Mouse (Mus musculus): Measurements from ENCODE around the gene Myh7b.

DNA sequence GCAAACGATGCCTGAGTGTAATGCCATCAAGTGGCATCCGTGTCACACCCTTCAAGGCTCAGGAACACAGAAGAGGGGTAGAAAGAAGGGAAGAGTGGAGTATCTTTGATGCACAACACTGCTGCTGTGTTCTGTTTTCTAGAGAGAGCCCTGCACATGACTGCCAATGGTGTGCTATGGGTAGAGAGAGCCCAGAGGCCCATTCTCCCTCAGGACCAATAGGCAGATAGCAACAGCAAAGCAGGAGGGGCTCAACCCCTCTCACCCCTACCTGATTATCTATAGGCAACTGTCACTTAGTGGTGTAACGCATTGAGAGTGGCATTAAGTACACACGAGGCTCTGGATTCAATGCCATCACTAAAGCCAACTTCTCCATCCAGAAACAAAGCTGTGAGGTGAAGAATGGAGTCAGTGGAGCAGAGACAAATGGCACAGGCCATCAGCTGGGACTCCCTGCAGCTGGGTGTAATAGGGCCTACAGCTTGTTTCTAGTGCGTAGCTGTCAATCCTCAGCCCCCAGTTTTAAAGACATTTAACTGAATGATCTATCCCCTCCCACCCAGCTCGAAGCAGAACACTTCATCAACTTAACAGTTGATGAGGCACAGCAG is 44.9 kb downstream of the Myh7b start:
- TF ChIP-seq POLR2A (IDR thresholded peaks at IDR 0.05; ENCODE audit: low read depth, low read length) (no peak), CTCF (IDR thresholded peaks at IDR 0.05; ENCODE audit: extremely low read depth, insufficient read depth, insufficient read length, insufficient replicate concordance) (no peak)

Data from spleen, adult 2 months (tissue).